Mouse (Mus musculus) forebrain, embryonic 15.5 days (tissue): ENCODE data around the gene Zfhx3. TPM values are rescaled to one million over a fixed set of nuclear protein-coding genes. Genes with fewer than 3 reads are reported as not detected.

Experiments used
- ATAC-seq: fragments of 200-750 bp; cut with Nextera tagmentation; replicated peaks from 2 replicates; pipeline ENCODE4 v1.8.0; 2017; ENCODE audit warnings: mild to moderate bottlenecking, moderate TSS enrichment, moderate library complexity
- H3K27ac ChIP-seq: fragments of 300-500 bp; sonication (generic); replicated peaks from 2 replicates; pipeline ENCODE4 v1.5.1; 2015; ENCODE audit warnings: mild to moderate bottlenecking, inconsistent platforms
- H3K27me3 ChIP-seq: fragments of 300-500 bp; sonication (generic); 2 replicates; pipeline ENCODE4 v1.6.1; 2015; ENCODE audit warnings: inconsistent platforms
- H3K36me3 ChIP-seq: fragments of 300-500 bp; sonication (generic); 2 replicates; pipeline ENCODE4 v1.6.1; 2015; ENCODE audit warnings: mild to moderate bottlenecking, inconsistent platforms
- H3K4me1 ChIP-seq: fragments of 300-500 bp; sonication (generic); 2 replicates; pipeline ENCODE4 v1.6.1; 2015; ENCODE audit warnings: inconsistent platforms
- H3K4me2 ChIP-seq: fragments of 300-500 bp; sonication (generic); replicated peaks from 2 replicates; pipeline ENCODE4 v1.6.1; 2015; ENCODE audit warnings: mild to moderate bottlenecking, inconsistent platforms
- H3K4me3 ChIP-seq: fragments of 300-500 bp; sonication (generic); 2 replicates; pipeline ENCODE4 v1.5.1; 2015; ENCODE audit warnings: mild to moderate bottlenecking, inconsistent platforms
- H3K9ac ChIP-seq: fragments of 300-500 bp; sonication (generic); replicated peaks from 2 replicates; pipeline ENCODE4 v1.6.1; 2015; ENCODE audit warnings: mild to moderate bottlenecking, inconsistent platforms
- H3K9me3 ChIP-seq: fragments of 300-500 bp; sonication (generic); 2 replicates; pipeline ENCODE4 v1.6.1; 2016; ENCODE audit warnings: inconsistent platforms
- WGBS: fragments of 180-500 bp; shearing (Covaris S2); methylation state at CpG from one replicate; pipeline ENCODE4 v1.1.7; 2015; ENCODE audit warnings: mixed read lengths; 5-methylcytosine and 5-hydroxymethylcytosine counted together
- polyA plus RNA-seq: library from polyadenylated mRNA; unstranded; fragments of >200 nt; fragmentation: Nextera tagmentation; extraction: Ambion mirVana; gene quantifications from 2 replicates; pipeline ENCODE4 v1.2.1, GENCODE M21; 2015

The Zfhx3 gene
- polyA plus RNA-seq, 1 experiment from 2014 or later = 14.9 TPM

DNA sequence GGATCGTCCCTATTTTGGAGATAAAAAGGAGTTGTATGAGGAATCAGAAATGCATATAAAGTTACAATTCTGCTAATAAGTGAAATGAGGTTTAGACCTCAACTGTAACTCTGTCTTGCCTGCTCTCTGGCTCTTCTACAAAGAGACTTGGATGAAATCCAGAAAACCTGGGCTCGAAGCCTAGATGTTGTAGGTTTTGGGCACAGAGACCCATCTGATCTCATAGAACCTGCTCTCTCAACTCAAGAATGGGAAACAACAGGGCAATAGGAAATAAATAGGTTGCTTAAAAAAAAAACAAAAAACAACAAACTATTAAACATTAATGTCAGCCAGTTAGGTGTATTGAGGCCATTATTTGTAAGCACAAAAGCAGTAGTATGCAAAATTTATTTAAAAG lies 182.6 kb downstream of the Zfhx3 start:
- no peaks in the 10 kb centered on the region for H3K36me3 ChIP-seq
- H3K4me3 ChIP-seq = no peak overlapping the region
- no peaks in the 10 kb centered on the region for H3K27me3 ChIP-seq
- no peak overlapping the region for H3K4me2 ChIP-seq
- no peaks in the 10 kb centered on the region for H3K9me3 ChIP-seq
- 46% methylated on average over 2 of the region's 2 CpGs for WGBS
- no peak overlapping the region for H3K27ac ChIP-seq
- H3K4me1 ChIP-seq = peaks cover 11% of the 10 kb centered on the region
- ATAC-seq = no peak
- H3K9ac ChIP-seq = no peak overlapping the region

DNA sequence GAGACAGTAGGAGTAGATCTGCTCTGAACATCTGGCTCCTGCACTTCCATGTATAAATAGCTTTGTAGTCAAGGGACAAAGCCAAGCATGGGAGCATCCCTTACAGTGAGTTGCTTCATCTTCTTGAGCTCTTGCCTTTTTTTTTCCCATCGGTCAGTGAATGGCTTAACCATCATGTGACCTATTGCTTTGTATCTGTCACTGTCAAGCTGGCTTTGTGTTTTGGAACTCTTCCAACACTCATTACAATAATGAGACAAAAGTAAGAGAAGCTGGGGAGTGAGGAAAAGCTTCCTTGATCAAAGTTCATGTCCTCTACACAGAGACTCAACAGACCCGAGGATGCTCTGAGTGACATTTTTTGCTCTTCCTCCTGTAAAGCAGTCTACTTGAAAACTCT lies 183.0 kb downstream of the Zfhx3 start:
- Histone ChIP-seq H3K4me1 (peaks cover 11% of the 10 kb centered on the region), H3K4me2 (no peak overlapping the region), H3K36me3 (no peaks in the 10 kb centered on the region), H3K9ac (no peak overlapping the region), H3K9me3 (no peaks in the 10 kb centered on the region), H3K27ac (no peak overlapping the region), H3K27me3 (no peaks in the 10 kb centered on the region), H3K4me3 (no peak overlapping the region)
- ATAC-seq = no peak
- WGBS = 40% methylated on average over 2 of the region's 2 CpGs

DNA sequence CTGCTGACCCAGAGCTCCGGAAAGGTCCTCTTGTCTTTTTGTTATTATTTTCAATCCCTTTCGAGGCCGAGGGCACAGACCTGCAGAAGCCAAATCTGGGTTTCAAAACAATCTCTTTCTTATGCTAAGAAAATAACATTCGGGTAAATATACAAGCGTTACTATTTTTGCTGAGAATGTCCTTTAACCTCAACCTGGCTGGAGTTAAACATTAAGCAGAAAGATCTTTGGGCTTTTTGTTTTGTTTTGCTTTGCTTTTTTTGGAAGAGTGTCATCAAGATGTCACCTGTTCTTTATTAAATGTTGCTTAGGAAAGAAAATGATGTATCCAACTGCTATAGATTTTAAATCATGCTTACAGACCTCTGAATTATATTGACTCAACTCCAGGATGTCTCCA lies 204.1 kb downstream of the Zfhx3 start:
- 80% methylated on average over 5 of the region's 5 CpGs for WGBS
- H3K4me2 ChIP-seq = no peak overlapping the region

DNA sequence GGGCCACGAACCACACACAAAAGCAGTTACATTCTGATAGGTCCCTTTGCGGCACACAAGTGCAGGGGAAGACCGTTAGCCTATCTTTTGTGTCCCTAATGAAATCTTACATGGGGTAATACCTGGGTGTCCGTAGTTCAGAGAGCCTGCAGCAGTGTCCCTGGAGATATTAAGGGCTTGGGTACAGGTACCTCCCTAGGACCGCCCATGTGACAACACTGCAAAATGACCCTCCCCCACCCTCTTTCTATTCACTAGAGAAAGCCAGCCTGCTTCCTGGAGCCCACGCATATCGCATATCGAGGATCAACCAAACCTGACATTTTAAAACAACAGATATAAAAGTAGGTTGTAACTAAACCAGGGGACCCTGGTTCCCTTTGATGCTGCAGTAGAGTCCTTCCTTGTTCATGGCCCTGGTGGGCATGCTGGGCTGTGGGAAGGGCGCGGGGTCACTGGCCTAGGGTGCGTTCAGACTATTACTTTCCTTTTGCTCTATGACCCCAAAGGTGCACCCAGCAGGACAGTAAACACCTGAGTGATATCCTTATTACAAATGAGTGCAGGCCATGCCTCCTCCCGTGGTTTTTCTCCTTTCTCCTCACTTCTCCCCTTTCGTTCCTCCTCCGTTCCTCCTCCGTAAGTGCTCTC lies 206.3 kb downstream of the Zfhx3 start:
- no peak overlapping the region for H3K9ac ChIP-seq
- ATAC-seq = no peak
- H3K9me3 ChIP-seq = no peaks in the 10 kb centered on the region
- H3K27ac ChIP-seq = no peak overlapping the region
- peaks cover 10% of the 10 kb centered on the region for H3K4me1 ChIP-seq
- 58% methylated on average over 15 of the region's 15 CpGs for WGBS
- H3K4me3 ChIP-seq = no peak overlapping the region
- H3K36me3 ChIP-seq = no peaks in the 10 kb centered on the region
- H3K4me2 ChIP-seq = peak overlapping the region; percentile 6
- 0 out of 2 replicates have a peak, but pooled peaks cover 3% of the 10 kb centered on the region for H3K27me3 ChIP-seq

More for the DNA sequence above, 204.1 kb downstream of the Zfhx3 start:
- Histone ChIP-seq H3K9ac (no peak overlapping the region), H3K9me3 (no peaks in the 10 kb centered on the region), H3K27ac (no peak overlapping the region), H3K4me3 (no peak overlapping the region), H3K27me3 (0 out of 2 replicates have a peak, but pooled peaks cover 3% of the 10 kb centered on the region), H3K4me1 (peaks cover 10% of the 10 kb centered on the region), H3K36me3 (no peaks in the 10 kb centered on the region)
- no peak for ATAC-seq

DNA sequence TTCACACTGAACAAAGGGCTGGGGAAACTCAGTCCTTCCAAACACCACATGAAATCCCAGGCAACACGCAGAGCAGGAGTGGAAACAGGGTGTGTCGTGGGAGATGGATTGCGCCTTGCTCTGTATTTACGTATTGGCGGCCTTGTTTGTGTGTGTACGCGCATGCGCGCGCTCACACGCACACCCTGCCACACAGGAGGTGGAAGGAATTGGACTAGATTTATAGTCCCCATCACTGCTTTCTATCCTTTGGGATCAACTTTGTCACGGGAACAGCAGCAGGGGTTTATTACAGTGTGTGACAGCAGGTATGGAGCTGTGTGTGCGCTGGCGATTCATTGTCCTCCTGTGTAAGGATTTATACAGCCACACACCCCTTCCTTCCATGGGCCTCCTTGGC lies 228.4 kb downstream of the Zfhx3 start:
- Histone ChIP-seq H3K4me3 (no peak overlapping the region), H3K4me1 (no peaks in the 10 kb centered on the region), H3K4me2 (no peak overlapping the region), H3K36me3 (no peaks in the 10 kb centered on the region), H3K9me3 (no peaks in the 10 kb centered on the region), H3K27me3 (no peaks in the 10 kb centered on the region), H3K27ac (no peak overlapping the region), H3K9ac (no peak overlapping the region)
- WGBS = 90% methylated on average over 14 of the region's 14 CpGs
- ATAC-seq = no peak

DNA sequence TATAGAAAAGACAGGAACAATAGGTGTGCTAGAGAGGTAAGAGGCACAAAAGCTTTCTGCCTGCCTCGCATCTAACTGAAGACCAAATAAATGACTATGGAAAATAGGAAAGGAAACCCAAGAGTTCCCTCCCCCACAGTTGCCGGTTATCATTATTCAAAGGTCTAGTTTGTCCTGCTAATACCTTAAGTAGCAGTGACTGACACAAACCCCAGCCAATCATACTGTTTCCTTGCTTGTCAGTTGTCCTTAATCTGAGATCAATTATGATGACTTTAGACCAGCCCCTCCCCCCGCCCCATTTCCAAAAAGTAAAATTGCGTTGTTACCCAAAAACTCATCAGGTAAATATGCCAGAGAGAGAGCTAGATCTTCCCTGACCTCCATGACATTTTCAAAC lies 240.9 kb downstream of the Zfhx3 start:
- no peaks in the 10 kb centered on the region for H3K27me3 ChIP-seq
- ATAC-seq = no peak
- no peak overlapping the region for H3K9ac ChIP-seq
- WGBS = 81% methylated on average over 4 of the region's 4 CpGs
- H3K36me3 ChIP-seq = no peaks in the 10 kb centered on the region
- H3K4me3 ChIP-seq = no peak overlapping the region
- H3K27ac ChIP-seq = no peak overlapping the region
- H3K9me3 ChIP-seq = no peaks in the 10 kb centered on the region
- H3K4me2 ChIP-seq = no peak overlapping the region
- no peaks in the 10 kb centered on the region for H3K4me1 ChIP-seq

DNA sequence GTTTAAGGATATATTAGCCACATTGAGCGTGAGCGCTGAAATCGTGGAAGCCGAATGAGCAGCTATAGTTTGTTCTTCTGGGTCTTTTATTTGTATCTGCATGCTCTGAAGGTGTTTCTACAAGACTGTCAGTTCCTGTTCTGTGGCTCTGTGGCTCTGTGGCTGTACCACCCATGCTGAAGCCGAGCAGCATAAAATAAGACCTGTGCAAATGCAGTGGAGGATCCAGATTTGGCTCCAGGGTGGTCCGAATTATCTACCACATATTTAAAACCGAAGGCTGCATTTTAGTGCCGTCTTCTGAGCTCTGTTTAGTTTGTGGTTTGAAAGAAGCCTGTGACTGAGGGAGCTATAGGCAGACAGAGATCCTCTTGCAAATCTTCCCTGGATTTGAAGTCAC lies 241.5 kb downstream of the Zfhx3 start:
- no peak overlapping the region for H3K27ac ChIP-seq
- no peaks in the 10 kb centered on the region for H3K4me1 ChIP-seq
- ATAC-seq = no peak
- no peak overlapping the region for H3K4me2 ChIP-seq
- H3K9me3 ChIP-seq = no peaks in the 10 kb centered on the region
- H3K36me3 ChIP-seq = no peaks in the 10 kb centered on the region
- H3K27me3 ChIP-seq = no peaks in the 10 kb centered on the region
- H3K9ac ChIP-seq = no peak overlapping the region
- no peak overlapping the region for H3K4me3 ChIP-seq
- 86% methylated on average over 8 of the region's 8 CpGs for WGBS

DNA sequence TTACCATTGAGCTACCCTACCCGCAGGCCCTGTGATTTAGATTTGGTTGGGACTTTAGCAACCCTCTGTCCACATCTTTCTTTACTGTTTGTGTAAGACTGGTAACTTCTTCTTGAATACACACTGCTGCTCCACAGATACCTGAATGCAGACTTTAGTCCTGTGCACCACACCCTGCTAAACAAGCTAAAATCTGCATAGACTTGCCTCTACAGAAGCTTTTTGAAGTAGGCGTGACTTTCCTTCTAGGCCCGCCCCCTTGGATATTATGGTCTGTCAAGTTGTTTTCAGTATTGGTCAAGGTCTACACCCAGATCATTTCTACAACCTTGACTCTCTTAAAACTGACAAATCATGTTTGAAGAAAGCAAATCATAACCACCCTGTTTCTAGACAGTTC lies 243.8 kb downstream of the Zfhx3 start:
- Histone ChIP-seq H3K27ac (no peak overlapping the region), H3K9me3 (no peaks in the 10 kb centered on the region), H3K4me3 (no peak overlapping the region), H3K4me2 (no peak overlapping the region), H3K36me3 (no peaks in the 10 kb centered on the region), H3K4me1 (no peaks in the 10 kb centered on the region), H3K9ac (no peak overlapping the region), H3K27me3 (no peaks in the 10 kb centered on the region)
- no peak for ATAC-seq
- 91% methylated on average over 3 of the region's 3 CpGs for WGBS

DNA sequence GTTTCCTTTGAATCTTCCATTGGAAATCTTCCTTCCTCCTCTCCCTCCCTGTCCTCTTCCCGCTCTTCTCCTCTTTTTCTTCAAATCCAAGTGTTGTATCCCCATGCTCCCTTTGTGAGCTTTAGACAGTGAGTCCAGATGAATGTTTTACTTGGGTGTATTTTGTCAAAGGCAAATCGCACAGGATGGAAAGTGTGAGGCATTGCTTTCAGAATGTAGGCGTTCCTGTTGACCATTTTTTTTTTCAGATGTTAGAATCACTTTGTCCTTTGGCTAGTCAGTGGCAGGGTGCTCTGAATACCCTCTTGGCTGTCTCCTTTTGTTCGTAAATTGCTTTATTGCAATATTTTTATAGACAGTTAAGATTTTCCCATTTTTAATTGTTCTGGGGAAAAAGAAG lies 245.6 kb downstream of the Zfhx3 start:
- no peak overlapping the region for H3K27ac ChIP-seq
- no peaks in the 10 kb centered on the region for H3K27me3 ChIP-seq
- no peaks in the 10 kb centered on the region for H3K4me1 ChIP-seq
- no peaks in the 10 kb centered on the region for H3K9me3 ChIP-seq
- H3K4me3 ChIP-seq = no peak overlapping the region
- no peak overlapping the region for H3K4me2 ChIP-seq
- no peak for ATAC-seq
- H3K9ac ChIP-seq = no peak overlapping the region
- H3K36me3 ChIP-seq = no peaks in the 10 kb centered on the region
- 75% methylated on average over 4 of the region's 4 CpGs for WGBS

DNA sequence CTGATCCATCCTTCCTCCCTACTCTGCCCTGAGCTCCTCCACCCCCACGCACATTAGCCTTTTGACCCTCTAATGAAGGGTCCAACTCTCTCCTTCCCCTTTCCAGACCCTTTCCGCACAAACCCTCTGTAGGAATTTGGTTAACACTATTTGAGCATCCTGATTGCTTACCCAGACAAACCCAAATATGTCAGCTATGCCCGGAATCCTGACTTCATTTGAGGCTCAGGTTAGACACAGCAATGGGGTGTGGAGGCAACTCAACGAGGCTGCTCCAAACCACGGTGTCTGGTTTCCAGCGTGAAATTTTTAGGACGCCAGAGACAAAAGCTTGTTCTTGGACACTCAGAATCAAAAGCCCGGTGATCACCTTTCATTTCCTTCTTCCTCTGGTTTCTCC lies 252.1 kb downstream of the Zfhx3 start:
- H3K4me3 ChIP-seq = no peak overlapping the region
- 74% methylated on average over 8 of the region's 8 CpGs for WGBS
- no peaks in the 10 kb centered on the region for H3K27me3 ChIP-seq

DNA sequence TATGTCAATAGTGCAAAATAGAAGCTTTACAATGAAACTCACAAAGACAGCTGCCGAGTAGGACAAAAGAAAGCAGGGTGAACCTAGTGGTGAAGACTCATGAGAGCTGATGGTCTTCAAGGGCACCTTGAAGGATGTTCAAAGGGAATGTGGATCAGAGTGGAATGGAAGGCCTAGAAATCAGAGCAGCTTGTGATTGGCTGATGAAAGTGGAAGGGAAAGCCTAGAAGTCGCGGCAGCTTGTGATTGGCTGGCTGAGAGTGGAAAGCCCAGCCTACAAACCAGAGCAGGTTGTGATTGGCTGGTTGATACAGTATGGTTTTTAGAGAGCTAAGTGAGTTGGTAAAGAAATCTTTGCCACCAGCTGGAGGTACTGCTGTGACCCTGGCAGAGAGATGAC lies 272.6 kb downstream of the Zfhx3 start:
- H3K27me3 ChIP-seq = no peaks in the 10 kb centered on the region
- no peak for ATAC-seq

More for the DNA sequence above, 252.1 kb downstream of the Zfhx3 start:
- no peak for ATAC-seq
- H3K36me3 ChIP-seq = no peaks in the 10 kb centered on the region
- H3K27ac ChIP-seq = no peak overlapping the region
- H3K9ac ChIP-seq = no peak overlapping the region
- no peaks in the 10 kb centered on the region for H3K9me3 ChIP-seq
- no peak overlapping the region for H3K4me2 ChIP-seq
- no peaks in the 10 kb centered on the region for H3K4me1 ChIP-seq

DNA sequence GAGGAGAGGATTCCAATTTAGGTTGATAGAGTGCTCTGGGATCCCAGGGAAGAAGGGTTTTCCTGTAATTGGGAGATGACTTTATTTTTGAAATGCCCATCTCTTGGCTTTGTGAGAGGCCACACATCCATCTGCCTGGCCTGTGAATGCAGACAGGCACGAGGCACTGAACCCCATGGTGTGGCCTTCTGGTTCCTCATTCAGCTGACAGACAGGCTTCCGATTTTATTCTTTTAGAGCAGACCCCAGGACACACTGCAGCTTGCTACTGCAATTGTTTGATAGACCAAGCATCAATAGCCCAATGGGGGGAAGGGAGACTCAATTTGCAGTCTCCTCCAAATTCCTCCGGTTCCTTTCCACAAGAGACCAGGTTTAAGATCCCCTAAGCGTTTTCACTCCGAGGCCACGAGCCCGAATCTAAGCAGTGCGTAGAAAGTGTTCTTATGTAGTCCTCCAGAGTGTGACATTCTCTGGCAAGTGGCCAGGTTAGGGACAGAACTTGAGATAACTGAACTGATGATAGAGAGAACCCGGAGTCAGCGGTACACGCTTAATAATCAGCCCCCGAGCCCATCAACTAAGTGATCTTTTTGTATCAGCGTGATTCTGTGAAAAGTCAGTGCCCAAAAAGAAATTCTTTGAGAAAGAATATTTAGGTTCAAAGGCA lies 275.9 kb downstream of the Zfhx3 start:
- H3K9ac ChIP-seq = no peak overlapping the region
- no peak for ATAC-seq
- 16% methylated on average over 13 of the region's 13 CpGs for WGBS

More for the DNA sequence above, 272.6 kb downstream of the Zfhx3 start:
- H3K4me1 ChIP-seq = peaks cover 6% of the 10 kb centered on the region; the same call in 1 of the 2 replicates
- no peak overlapping the region for H3K4me2 ChIP-seq
- H3K9me3 ChIP-seq = no peaks in the 10 kb centered on the region
- H3K4me3 ChIP-seq = no peak overlapping the region
- 90% methylated on average over 3 of the region's 3 CpGs for WGBS
- H3K9ac ChIP-seq = no peak overlapping the region
- H3K27ac ChIP-seq = no peak overlapping the region
- H3K36me3 ChIP-seq = no peaks in the 10 kb centered on the region

DNA sequence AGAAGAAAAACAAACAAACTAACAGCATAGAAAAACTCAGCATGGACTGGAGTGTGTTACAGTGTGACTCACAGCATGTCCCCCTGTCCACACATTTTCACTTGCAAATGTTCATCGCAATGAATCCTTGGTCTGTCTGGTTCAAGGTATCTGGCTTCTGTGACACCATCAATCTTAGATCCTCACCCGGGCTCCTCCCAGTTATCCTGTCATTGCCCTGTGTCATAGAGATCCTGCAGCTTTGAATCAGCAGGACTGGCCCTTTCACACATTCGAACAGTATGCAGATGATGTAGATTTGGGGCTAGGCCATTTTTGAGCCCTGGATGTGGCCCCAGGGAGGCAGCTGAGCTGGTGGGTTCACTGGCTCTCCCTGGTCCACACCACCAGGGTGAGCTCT lies 278.1 kb downstream of the Zfhx3 start:
- no peak overlapping the region for H3K4me3 ChIP-seq
- no peak for ATAC-seq
- H3K4me1 ChIP-seq = peaks cover 6% of the 10 kb centered on the region; the same call in 1 of the 2 replicates
- no peak overlapping the region for H3K4me2 ChIP-seq
- H3K36me3 ChIP-seq = no peaks in the 10 kb centered on the region
- no peak overlapping the region for H3K9ac ChIP-seq
- H3K27me3 ChIP-seq = no peaks in the 10 kb centered on the region
- 77% methylated on average over 3 of the region's 3 CpGs for WGBS
- no peak overlapping the region for H3K27ac ChIP-seq
- no peaks in the 10 kb centered on the region for H3K9me3 ChIP-seq

More for the DNA sequence above, 275.9 kb downstream of the Zfhx3 start:
- Histone ChIP-seq H3K4me3 (no peak overlapping the region), H3K4me1 (peaks cover 6% of the 10 kb centered on the region; the same call in 1 of the 2 replicates), H3K27ac (no peak overlapping the region), H3K36me3 (no peaks in the 10 kb centered on the region), H3K27me3 (no peaks in the 10 kb centered on the region), H3K9me3 (no peaks in the 10 kb centered on the region), H3K4me2 (no peak overlapping the region)
